Mouse (Mus musculus) naive thymus-derived CD4-positive, alpha-beta T cell, adult 2 months (primary cell): ENCODE measurements around the gene Ttc1.
A peak's percentile ranks its signal among the peaks of the same experiment; 100 is the strongest.

Experiments used
- DNase-seq: peaks from one replicate; pipeline ENCODE4 v3.0.0-alpha.2; 2011; ENCODE audit warnings: low read depth

The Ttc1 gene

GRCm38 (mm10) chr11:43703552-43703951 lies 44.3 kb downstream of the Ttc1 start:
- DNase-seq: no peak

- no peak for DNase-seq
Measured at GRCm38 (mm10) chr11:43700291-43700690, 47.5 kb downstream of the Ttc1 start.

GRCm38 (mm10) chr11:43698621-43699020 lies 49.2 kb downstream of the Ttc1 start:
- DNase-seq: no peak

- DNase-seq: no peak
Measured at GRCm38 (mm10) chr11:43696623-43697022, 51.2 kb downstream of the Ttc1 start.

GRCm38 (mm10) chr11:43688850-43689249 lies 59.0 kb downstream of the Ttc1 start:
- no peak for DNase-seq

GRCm38 (mm10) chr11:43682415-43683217 lies 65.2 kb downstream of the Ttc1 start:
- peak; percentile 80 for DNase-seq

GRCm38 (mm10) chr11:43681472-43682414 lies 66.1 kb downstream of the Ttc1 start, which contains the start of gene Pwwp2a:
Pwwp2a (plus strand) TSS chr11:43681998.
- peak; percentile 99 for DNase-seq
